Mouse (Mus musculus) MEL (cell line): ENCODE measurements at regions not wholly inside any gene's neighbourhood (a gene's known extent, or its start where the extent isn't known, plus 50 kb on each side); places are given as distances from the start of the nearest gene placed in this dataset.

ENCODE experiments used
- CHD2 ChIP-seq: IDR thresholded peaks from 2 replicates; pipeline ENCODE4 v1.6.1; 2011; ENCODE audit warnings: low read length, improper control_type of control experiment
- CTCF ChIP-seq, 3 experiments: IDR thresholded peaks in 2 of 3; conservative IDR thresholded peaks in 1 of 3; 2 replicates each; pipeline ENCODE4 v1.5.1; 2011 to 2012; ENCODE audit warnings: low read length in 3 of 3, low read depth in 2 of 3, mild to moderate bottlenecking in 2 of 3, improper control_type of control experiment in 1 of 3, inconsistent platforms in 1 of 3, mixed read lengths in 1 of 3, moderate library complexity in 1 of 3; ENCODE audit not compliant: control insufficient read depth in 1 of 3, insufficient read depth in 1 of 3, poor library complexity in 1 of 3, severe bottlenecking in 1 of 3
- ETS1 ChIP-seq: IDR thresholded peaks from 2 replicates; pipeline ENCODE4 v1.6.1; 2012; ENCODE audit warnings: low read depth, mild to moderate bottlenecking, inconsistent platforms, low read length, improper control_type of control experiment, moderate library complexity
- POLR2AphosphoS2 ChIP-seq: IDR thresholded peaks from 2 replicates; pipeline ENCODE4 v1.6.1; 2011; ENCODE audit warnings: low read length, improper control_type of control experiment
- SIN3A ChIP-seq: IDR thresholded peaks from 2 replicates; pipeline ENCODE4 v1.6.1; 2012; ENCODE audit warnings: low read length, improper control_type of control experiment, inconsistent platforms

- TF ChIP-seq CHD2 (no peak), POLR2AphosphoS2 (no peak), SIN3A (no peak), ETS1 (no peak), CTCF (IDR thresholded peaks at IDR 0.05 in 2 of 3, conservative IDR thresholded peaks at IDR 0.05 in 1 of 3; ENCODE audit: control insufficient read depth in 1 of 3, insufficient read depth in 1 of 3, low read depth in 2 of 3, low read length in 3 of 3, poor library complexity in 1 of 3, severe bottlenecking in 1 of 3) (no peak)
These were observed 235.2 kb downstream of the Gm45692 start for GRCm38 (mm10) chr8:26354516-26354915.
